Mouse (Mus musculus) thymus, postnatal 36 days (tissue): ENCODE results near the gene Nlrp10.

ENCODE experiments used
- DNase-seq, 2 experiments: peaks; one replicate each; pipeline ENCODE4 v3.0.0; 2022; ENCODE audit warnings: mixed read lengths in 2 of 2

Nlrp10 gene

DNA sequence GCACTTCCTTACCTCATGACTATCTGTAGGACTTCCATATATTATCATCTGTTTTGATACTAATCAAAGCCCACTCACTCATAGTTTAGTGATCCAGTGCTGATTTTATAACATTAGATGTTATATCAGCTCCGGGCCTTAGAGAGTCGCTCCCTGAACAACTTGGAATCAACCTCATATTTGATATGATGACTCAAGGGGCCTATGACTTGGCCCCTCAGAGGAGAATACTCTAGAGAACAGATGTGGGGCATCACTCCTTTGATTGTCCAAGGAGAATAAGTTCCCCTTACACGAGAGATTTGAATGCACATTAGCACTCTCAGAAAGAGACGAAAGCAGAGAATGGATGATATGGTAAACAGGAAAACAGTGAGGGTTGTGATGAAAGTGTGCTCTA is 45.1 kb downstream of the Nlrp10 start, which contains the start of gene Olfr518:
Gene Olfr518, minus strand, starts transcription at position 101 of the 400 bp plus-strand sequence.
- DNase-seq, result no peak

DNA sequence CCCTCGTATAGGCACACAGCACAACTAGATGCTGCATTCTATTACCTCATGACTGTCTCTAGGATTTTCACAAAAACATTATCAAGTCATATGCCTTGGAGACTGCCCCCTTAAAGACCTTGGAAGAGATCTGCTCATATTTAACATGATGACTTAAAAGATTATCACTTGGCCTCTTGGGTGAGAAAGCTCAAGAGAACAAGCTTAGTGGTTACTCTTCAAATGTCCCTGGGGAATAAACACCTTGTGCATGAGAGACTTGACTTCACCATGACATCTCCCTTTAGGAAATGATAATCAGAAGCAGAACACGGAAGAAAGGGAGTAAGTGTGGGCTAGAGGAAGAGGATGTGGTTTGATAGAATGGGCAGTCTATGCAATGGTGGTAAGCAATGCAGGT is 57.7 kb downstream of the Nlrp10 start, which contains the start of gene Olfr517:
Gene Olfr517, minus strand, starts transcription at position 101 of the 400 bp plus-strand sequence.
- DNase-seq, result no peak
